Mouse (Mus musculus): Measurements from ENCODE around the gene Itpk1. TPM values are rescaled to one million over a fixed set of nuclear protein-coding genes. Genes with fewer than 3 reads are reported as not detected.

Itpk1 gene
- total RNA-seq, 2 experiments from 2014 or later, result 69.2 to 70.5 TPM

DNA sequence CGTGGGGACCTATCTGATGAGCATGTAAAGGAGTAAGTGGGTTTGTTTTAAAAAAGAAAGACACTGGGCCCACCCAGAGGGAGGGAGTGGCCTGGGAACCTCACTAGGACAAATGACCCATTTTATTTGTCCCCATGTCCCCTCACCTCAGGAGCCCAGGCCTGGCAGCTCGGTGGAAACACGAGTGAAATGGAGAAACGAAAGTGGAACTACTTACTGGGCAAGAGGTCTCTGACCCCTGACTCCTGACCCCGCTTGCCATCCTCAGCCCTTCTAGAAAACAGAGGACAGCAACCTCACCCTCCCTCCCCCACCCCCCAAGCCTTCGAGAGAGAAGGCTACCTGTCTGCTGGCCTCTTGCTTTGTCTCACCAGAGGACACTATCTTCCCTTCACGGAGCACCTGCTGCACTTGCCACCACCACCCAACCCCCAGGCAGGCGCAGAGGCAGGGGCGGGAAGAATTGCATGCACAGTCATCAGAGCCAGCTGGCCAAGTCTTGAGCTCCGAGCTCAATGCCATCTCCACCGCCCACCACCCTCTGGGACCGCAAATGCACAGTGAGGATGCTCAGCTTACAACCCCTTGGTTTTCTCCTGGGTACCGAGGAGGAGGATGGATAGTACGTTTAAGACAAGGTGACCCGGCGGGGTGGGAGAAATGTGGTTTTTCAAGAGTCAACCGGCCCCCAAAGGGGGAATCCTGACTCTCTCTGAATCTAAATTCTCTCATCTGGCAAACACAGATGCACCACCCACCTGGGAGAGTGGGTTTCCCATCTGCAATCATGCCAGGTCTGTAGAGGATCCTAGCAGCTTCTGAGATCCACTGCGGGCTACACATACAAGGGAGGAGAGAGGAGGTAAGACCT is 9.1 kb downstream of the Itpk1 start:
- DNase-seq (ENCODE audit: low spot score in 2 of 2), result peak; percentile 81 to 93

DNA sequence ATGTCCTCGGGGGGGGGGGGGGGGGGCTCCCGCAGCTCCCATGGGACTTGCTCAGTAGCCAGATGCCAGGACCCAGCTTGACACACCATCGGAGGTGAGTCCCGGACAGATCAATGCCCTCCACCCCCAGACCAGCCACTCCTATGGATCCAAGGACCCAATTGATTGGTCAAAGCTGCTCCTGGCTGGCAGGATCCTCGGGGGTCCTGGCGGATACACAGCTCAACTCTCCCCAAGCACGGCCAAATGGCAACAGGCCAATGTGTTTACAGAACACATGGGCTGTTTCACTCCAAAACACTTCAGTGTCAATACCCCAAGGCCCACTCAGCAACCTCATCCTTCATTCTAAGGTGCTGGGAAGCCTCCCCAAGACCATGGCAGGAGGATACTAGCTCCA is 13.0 kb downstream of the Itpk1 start:
- DNase-seq (ENCODE audit: low spot score in 2 of 2), result no peak

DNA sequence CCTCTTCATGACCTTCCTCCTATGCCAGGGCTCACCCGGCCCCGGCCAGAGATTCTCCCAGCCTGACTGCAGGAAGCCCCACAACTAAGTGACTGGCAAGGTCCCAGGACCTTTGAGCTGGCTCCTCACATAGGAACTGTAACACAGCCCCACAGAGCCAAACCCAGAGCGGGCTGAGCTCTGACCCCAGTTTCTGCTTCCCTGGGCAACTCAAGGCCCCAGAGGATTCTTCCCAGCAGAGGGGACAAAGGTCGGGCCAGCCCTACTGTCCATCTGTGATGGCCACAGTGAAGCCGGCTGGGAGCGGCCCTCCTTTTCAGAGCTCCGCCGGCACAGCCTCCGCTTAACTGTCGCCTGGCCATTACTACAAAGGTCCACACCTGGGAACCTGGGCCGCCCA is 13.6 kb downstream of the Itpk1 start:
- no peak for DNase-seq (ENCODE audit: low spot score in 2 of 2)

DNA sequence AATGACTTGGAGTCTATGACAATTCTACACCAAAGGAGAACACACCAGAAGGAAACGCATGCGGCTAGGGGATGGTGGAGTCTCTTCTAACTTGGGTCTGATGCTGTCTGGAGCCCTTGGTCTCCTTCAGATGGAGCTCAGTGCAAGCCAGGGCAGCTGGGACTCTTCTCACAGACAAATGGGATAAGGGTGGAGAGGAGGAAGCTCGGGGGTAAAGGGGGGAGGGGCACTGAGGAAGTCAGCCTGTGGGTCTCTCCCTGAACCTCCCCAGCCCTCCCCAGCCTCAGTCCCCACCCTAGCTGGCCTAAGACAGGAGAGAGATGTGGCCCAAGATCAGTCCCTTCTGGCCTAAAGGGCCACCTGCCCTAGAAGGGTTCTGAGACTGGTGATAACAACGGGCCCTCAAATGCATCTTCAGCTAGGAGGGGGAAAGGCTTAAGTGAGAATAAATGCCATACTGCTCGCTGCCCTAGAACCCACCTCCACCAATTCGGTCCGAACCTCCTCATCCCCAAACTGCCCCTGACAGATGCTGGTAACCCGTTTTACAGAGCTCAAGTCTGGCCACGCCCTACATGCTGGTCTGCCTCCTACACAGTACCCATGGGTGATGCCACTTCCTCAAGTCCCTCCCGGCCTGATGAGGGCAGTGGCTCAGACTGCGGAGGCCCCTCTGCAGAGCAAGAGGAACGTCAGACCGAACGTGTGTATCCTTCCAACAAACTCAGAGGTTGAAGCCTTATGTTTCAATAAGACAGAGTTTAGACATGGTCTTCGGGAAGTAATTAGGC is 14.8 kb downstream of the Itpk1 start:
- no peak for DNase-seq (ENCODE audit: low spot score in 2 of 2)

DNA sequence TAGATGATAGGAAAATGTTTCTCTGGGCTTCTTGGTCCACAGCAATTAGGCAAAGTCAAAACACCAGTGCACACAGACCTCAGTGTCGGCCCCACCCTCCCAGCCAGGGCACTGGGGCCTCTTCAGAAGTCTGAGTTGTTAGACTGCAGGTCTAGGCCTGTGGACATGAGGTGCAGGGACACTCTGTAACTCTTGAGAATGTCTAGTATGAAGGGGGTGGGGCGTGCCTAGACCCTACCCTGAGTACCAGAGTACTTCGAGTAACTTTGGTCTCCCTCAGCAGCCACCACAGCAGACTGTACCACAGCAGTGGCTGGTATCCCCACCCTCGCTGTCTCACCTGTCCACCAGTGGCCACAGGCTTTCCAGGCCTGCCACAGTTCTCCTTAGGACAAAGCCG is 18.4 kb downstream of the Itpk1 start:
- no peak for DNase-seq (ENCODE audit: low spot score in 2 of 2)

DNA sequence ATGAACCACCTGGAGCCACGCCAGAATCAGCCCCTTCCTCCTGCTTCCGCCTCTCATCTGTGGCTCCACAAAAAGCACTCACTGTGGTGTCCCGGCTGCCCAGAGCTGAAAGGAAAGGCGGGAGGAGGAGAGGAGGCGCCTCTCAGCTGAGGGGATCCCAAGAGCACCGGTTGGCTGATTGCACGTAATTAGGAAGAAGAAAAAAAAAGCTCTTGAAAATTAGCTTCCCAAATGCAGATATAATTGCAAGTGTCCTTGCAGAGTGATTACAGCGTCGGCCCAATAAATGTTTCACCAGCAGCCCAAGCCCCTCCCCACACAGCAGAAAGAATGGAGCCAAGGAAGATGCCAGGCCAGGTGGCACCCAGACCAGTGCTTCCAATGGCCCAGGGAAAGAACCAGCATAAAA is 19.2 kb downstream of the Itpk1 start:
- no peak for DNase-seq (ENCODE audit: low spot score in 2 of 2)

DNA sequence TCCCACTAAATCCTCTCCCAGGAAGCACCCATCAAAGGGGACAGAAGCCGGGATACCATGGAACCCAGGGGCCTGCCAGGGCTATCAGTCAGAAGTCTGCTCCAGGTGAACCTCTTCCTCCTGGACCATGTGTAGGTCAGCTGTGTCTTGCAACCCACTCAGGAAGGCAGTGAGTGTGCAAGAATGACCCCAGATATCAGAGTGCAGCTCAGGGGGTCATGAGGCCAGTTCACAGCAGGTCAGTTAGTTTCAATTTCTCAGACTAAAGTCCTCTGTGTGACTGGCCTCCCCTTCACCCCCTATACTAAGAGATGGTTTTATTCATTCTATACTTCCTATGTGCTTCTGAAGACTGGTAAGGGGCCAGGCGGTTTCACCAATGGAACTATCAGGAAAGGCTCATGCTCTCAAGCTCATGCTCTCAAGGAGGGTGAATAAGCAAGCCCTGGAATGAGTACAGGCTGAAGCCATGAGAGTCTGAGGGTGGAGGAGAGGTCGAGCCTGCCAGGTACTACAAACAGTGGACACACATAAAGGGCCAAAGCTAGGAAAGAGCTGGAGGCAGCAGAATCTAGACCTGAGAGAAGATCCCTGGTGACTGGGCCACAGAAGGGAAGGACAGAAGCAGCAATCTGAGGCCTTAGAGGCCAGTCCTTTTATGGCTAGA is 19.9 kb downstream of the Itpk1 start:
- DNase-seq (ENCODE audit: low spot score in 2 of 2), result no peak

DNA sequence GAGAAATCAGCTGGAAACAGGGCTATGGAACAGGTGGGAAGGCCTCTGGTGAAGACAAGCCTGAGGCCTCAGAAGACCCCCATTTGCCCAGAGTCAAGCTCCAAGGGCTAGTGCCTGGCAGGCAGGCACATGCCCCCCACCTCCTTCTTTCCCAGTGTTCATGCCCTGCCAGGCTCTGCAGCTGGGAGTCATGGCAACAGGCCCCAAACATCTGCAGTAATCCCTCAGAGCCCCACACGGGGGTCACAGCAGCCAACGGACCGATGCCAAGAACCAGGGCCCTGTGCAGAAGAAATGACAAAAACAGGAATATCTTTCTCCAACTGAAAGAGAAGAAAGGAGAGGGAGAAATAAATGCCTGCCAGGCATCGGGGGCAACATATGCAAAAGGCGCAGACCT is 20.8 kb downstream of the Itpk1 start:
- DNase-seq (ENCODE audit: low spot score in 2 of 2), result peak in 1 of 2 experiments; percentile 44

DNA sequence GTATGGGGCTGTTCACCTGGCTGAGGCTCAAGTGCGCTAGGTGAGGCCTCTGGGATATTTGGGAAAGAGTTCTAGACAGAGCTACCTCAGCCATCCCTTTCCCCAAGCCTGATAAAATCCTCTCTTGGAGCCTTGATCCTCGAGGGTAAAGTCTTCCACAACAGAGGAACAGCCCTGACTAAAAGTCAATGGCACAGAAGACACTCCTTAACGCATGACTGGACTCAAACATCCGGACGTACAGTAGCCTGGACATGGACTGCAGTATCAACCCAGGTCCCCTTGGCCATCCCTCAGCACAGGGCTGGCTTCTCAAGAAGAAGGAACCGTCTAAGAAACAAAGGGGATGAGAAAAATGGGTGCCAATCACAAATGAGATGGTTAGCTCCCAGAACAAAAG is 21.3 kb downstream of the Itpk1 start:
- no peak for DNase-seq (ENCODE audit: low spot score in 2 of 2)

DNA sequence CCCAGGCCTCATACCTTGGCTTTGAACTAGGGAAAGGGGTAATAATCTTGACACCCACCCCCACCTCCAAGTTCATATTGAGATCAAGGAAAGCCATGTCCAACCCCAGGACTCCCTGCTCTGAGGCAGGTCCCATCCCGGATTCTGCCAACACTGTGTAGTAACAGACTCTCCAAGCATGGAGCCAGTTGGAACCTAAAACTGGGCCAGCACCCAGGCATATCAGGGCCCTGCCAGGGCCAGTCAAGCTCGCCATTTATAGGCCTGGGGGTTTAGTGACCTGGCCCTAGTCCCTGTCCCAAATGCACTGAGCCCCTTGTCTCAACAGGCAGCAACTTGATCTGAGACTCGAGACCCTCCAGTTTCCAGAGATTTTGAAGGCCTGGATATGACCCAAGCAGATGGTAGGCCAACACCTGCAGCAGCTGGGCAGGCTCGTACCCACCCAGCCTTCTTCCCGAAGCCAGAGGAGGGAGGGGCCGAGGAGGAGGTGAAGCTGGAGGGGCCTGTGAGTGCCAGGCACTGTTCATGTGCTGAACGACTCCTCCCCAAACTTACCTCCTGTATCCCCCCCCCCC is 21.9 kb downstream of the Itpk1 start:
- no peak for DNase-seq (ENCODE audit: low spot score in 2 of 2)

DNA sequence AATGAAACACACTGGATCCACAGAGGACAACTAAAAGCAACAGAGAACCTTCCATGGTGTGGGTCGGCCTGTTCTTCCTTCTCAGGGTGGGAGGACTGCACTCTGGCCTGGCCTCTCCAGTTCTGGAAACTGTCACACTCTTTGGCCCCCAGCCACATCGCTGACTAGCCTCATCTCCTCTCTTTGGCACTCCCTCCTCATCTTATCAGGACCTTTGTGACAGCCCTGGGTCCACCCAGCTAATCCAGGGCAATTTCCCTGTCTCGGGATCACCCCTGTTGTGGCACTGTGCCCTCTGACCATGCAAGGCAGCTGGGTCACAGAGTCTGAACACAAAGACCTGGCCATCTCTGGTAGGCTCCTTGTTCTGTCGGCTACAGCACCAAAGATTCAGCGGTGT is 22.6 kb downstream of the Itpk1 start:
- no peak for DNase-seq (ENCODE audit: low spot score in 2 of 2)

DNA sequence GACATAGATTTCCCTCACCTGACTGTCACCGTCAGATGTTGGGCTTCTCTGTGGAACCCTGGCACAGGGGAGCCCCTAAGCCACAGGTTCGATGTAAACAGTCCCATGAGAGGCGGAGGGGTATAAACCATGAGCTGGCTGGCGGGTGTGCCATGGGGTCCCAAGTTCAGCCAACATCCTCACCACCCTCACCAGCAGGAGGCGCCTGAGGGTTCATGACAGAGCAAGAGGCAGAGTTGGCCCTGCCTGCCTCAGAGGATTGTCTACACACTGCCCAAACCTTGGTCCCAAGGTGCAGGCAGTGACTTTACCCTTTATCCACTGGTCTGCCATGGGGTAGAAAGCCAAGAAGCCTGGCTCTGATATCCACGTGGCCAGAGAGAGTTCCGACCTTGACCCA is 23.1 kb downstream of the Itpk1 start:
- no peak for DNase-seq (ENCODE audit: low spot score in 2 of 2)

DNA sequence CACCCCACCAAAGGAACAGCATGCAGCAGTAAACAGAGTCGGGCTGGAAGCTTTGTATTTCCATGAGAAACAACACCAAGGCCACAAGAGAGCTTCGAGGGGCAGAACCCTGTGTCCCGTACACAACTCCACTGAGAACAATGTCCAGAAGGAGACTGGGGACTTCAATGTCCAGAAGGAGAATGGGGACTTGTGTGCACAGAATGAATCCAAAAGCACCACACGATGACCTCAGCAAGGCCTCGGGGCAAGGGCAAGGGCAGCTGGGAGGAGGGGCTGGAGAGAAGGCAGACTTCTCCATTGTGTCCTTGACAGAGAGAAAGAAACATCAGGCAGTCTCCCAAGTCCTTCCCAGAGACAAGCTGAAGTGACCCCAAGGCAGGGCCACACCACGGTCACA is 25.9 kb downstream of the Itpk1 start:
- peak in 1 of 2 experiments; percentile 68 for DNase-seq (ENCODE audit: low spot score in 2 of 2)

DNA sequence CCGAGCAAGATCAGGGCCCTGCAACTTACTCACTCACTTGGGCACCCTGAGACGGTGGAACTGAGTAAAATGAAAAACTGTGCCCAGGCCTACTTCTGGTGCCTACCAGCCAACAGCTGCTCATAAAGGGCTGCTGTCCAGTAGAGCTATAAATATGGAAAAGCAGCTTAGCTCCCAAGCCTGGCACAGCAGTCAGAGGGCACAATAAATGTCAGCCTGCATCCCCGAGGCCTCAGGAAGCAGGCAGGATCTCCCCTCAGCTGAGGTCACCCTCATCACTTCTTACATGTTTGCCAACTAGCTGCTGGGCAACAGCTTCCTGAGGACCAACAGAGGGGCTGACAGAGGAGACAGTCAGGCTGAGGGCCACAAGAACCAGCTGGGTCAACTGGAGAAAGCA is 27.6 kb downstream of the Itpk1 start:
- DNase-seq (ENCODE audit: low spot score in 2 of 2), result no peak

DNA sequence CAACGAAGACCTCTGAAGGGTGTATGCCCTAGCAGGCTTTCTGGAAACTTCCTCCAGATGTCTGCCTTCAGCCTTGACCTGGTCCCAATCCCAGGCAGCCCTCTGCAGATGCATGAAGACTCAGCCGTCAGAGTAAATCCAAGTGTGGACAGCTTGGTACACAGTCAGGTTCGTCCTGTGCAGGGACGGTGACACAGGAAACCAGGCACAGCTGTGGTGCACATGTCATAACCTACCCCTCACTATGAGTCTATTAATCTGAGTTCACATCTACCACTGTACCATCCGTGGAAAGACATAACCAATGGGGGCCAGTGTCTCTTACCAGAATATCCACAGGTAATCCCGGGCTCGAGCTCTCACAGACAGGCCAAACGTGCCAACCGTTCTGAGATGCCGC is 30.2 kb downstream of the Itpk1 start:
- DNase-seq (ENCODE audit: low spot score in 2 of 2), result no peak

DNA sequence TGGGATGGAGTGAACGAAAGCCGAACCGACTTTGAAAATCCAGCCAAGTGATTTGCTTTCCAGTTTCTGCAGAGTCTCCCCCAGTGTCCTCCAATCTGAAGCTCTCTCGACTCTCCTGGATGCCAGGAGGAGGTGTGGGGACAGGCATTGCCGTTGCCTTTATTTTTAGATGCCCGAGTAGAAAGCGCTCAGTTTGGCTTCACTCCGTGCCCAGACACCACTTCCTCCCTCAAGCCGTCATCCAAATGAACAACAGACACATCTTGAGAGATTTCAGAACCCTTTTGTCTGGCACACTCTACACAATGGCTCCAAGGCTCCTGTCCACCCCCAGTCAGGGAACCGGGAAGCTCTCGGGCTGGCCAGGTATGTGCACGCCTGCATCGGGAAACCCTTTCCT is 30.6 kb downstream of the Itpk1 start:
- DNase-seq (ENCODE audit: low spot score in 2 of 2), result no peak

DNA sequence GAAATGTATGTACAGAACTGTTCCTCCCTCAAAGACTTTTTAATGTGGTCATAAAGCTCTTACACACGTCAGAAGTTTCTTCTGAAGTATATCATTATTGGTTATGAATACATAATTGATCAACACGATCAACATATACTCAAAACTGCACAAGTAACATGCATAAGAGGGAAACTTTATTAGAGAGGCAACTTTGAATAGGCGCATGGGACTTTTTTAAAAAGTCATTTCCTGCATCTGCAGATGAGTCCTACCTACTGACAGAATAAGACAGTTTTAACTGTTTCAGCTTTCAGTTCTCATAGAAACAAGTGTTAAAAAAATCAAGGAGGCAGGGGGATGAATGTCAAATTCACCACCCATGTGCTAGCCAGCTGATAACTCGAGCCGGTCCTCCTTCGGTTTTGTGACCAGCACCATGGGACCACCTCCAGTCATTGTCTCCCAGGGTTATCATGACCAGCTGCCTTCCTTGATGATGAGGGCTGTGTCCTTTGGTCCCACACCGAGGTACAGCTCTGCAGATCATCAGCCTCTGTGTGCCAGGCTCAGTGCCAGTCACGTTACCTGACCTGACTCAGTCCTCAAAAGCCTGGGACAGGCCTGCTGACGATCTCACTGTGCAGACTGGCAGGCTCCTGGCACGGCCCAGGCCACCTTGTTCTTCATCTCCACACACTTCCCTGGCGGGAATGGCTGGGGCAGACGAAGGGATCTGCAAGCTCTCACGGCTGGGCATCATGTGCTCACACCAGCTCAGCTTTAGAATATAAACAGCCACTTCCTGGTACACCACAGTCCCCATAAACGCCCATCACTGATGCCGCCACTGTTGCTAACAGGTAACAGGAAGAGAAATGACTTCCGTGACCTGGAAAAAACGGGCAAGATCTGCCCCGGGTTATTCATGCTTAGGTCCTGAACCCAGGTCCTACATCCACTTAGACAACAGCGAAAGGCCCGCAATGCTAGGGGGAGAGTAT is 31.6 kb downstream of the Itpk1 start:
- DNase-seq (ENCODE audit: low spot score in 2 of 2), result no peak

DNA sequence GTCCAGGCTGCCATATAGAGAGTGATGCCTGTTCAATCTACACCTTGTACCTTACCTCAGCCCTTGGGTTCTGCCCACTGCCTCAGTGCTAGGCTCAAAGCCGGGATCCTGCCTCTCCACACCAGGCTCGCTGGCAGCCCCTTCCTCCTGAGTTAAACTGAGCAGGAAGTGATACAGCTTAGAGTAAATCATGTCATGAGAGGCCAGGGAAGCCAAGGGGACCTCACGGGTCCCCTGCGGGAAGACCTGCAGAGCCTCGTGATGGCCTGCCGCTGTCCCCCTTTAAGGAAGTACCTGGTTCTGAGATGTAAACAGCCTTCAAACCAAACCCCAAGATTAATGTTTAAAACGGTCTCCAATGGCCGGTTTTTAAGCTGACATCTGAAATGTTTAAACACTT is 32.6 kb downstream of the Itpk1 start:
- DNase-seq (ENCODE audit: low spot score in 2 of 2), result no peak

DNA sequence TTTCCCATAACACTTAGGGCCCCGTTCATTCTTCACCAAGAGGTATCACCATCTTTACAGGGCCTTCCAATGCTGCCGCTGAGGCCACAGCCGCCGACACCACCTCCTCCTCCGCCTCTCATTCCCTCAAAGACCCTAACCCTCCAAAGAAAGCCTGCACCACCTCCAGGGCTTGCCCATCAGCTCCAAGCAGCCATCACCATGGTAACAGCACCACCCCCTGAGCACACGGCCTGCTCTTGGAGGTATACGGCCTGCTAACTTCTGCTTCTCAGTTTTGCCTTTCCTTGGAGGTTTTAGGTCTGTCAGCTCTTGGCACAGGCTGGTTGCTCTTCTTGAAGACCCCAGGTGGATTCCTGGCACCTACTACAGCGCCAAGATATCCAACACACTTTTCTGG is 33.9 kb downstream of the Itpk1 start:
- no peak for DNase-seq (ENCODE audit: low spot score in 2 of 2)

DNA sequence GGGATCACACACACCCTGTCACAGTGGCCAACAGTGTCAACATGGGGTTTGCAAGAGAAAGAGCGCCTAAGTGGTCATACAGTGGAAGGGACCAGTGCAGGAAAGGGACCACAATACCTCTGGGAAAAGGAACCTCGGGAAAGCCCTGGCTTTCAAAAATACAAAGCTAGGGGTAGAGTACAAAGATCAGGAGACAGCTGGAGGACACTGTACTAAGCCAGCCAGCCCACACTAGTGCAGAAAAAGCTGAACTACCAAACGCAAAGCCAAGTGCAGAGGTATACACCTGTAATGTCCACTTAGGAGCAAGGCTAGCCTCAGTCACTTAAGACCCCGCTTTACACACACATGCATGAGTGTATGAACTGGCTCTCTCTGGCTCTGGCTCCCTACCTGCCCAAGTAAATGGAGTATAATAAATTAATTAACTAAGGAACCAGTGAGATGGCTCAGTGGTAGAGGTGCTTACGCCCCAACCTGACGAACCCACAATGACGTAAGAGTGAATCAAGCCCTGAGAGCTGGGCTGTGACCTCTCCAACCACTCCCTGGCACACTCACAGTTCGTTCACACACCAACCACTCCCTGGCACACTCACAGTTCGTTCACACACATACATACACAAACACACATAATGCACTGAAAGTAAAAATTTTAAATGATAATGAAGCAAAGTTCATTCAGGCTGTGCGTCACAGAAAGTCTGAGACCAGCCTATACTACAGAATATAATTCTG is 39.1 kb downstream of the Itpk1 start:
- DNase-seq (ENCODE audit: low spot score in 2 of 2), result no peak

All from layer of hippocampus, adult 18-20 months (tissue).